Mouse (Mus musculus): ENCODE measurements around the gene Hyal3.

GRCm38 (mm10) chr9:107550491-107551116 lies 30.0 kb upstream of the Hyal3 start:
- TF ChIP-seq TAL1 (IDR thresholded peaks at IDR 0.05; ENCODE audit: low read length), result no peak
- TF ChIP-seq ZC3H11A (IDR thresholded peaks at IDR 0.05; ENCODE audit: low read depth, low read length), result no peak
- no peak for TF ChIP-seq EP300 (IDR thresholded peaks at IDR 0.05; ENCODE audit: low read depth in 1 of 2, low read length in 2 of 2)
- TF ChIP-seq MXI1 (IDR thresholded peaks at IDR 0.05; ENCODE audit: low read depth, low read length), result no peak
- no peak for TF ChIP-seq ZKSCAN1 (IDR thresholded peaks at IDR 0.05; ENCODE audit: low read depth, low read length)
- no peak for TF ChIP-seq CTCF (IDR thresholded peaks at IDR 0.05 in 2 of 3, conservative IDR thresholded peaks at IDR 0.05 in 1 of 3; ENCODE audit: control insufficient read depth in 1 of 3, insufficient read depth in 1 of 3, low read depth in 2 of 3, low read length in 3 of 3, poor library complexity in 1 of 3, severe bottlenecking in 1 of 3)
- no peak for TF ChIP-seq CHD2 (IDR thresholded peaks at IDR 0.05; ENCODE audit: low read length)
- TF ChIP-seq E2F4 (IDR thresholded peaks at IDR 0.05; ENCODE audit: borderline replicate concordance, low read depth, low read length), result no peak
- TF ChIP-seq POLR2A (IDR thresholded peaks at IDR 0.05; ENCODE audit: control insufficient read depth in 1 of 2, insufficient read depth in 1 of 2, low read depth in 1 of 2, low read length in 2 of 2, poor library complexity in 1 of 2), result no peak
- no peak for TF ChIP-seq KAT2A (conservative IDR thresholded peaks at IDR 0.05; ENCODE audit: low read depth, low read length)
- no peak for TF ChIP-seq UBTF (IDR thresholded peaks at IDR 0.05; ENCODE audit: borderline replicate concordance, insufficient read depth, low read depth, low read length)
- no peak for TF ChIP-seq TCF12 (IDR thresholded peaks at IDR 0.05; ENCODE audit: low read depth, low read length)
- no peak for TF ChIP-seq TBP (IDR thresholded peaks at IDR 0.05; ENCODE audit: low read depth, low read length)
